Mouse (Mus musculus) heart, adult 8-10 months (tissue): Measurements from ENCODE around the gene Vnn3. TPM values are rescaled to one million over a fixed set of nuclear protein-coding genes. Genes with fewer than 3 reads are reported as not detected.

Source experiments
- DNase-seq: peaks from one replicate; pipeline ENCODE4 v3.0.0; 2022; ENCODE audit warnings: low spot score
- total RNA-seq, 4 experiments: library from RNA; stranded (reverse); gene quantifications; 2 replicates each; pipeline ENCODE4 v1.2.4; 2022

Gene Vnn3
- under 1 TPM in 3 of 4 experiments, not detected in 1; 0.12 to 0.34 (median 0.16) TPM for total RNA-seq

DNA sequence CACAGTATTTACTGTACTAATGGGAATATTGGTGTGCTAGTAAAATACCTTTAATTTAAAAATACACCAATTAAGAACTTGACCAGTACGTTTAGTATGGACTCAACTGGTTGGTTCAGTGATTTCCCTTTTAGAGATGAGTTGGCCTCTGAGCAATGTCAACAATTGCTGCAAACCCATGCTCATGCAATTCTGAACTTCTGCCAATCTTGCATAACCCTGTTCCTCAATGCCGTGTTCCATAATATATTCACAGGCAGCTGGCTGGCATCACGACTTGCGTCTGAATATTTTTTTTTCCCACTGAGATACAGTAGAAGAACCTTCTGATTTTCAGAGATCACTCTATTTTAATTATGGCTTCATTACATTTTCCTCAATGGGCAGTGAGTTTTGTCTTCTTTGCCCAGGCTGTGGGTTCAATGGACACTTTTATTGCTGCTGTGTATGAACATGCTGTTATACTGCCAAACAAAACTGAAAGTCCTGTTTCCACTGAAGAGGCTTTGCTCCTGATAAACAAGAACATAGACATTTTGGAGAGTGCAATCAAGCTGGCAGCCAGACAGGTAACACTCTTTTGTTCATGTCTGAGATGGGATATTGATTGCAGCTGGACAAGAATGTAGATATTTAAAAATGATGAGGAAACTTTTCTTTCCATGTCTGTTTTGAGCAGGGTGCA lies at the start of gene Vnn3:
TSS of gene Vnn3 (plus strand) at position 235 of the 685 bp plus-strand sequence.
- DNase-seq, result no peak

DNA sequence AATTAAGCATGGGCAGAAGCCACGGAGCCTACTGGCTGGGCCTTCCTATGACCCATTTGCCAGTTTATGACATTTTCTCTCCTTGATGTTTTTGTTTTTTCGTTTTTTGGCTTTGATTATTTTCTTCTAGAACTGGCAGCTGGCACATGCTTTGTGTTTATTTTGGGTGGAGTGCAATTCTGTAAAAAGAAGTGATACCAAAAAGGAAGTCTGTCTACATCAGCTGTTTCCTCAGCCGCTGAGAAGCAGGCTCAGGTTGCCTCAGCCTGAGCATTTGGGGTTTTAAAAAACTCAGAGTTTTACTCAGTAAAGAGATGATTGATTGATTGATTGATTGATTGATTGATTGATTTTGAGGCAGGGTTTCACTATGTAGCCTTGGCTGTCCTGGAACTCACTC lies 48.4 kb upstream of the Vnn3 start:
- DNase-seq, result no peak

DNA sequence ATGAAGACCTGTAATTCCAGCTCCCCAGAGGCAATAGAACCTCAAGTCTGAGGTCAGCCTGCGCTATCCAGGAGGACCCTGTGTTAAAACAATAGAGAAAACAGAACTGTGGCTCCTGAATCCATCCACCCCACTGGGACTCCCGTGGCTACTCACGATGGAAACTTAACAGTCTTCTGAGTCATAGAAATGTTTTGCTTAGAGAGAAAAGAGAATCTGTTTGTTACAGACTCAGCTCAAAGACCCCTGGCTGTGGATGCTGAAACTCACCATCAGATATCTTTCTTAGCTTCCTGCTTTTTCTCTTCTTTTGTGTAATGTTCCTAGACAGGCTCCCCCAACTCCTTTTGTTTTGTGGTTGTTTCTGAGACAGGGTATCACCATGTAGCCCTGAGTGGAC lies 46.6 kb upstream of the Vnn3 start:
- DNase-seq, result no peak

DNA sequence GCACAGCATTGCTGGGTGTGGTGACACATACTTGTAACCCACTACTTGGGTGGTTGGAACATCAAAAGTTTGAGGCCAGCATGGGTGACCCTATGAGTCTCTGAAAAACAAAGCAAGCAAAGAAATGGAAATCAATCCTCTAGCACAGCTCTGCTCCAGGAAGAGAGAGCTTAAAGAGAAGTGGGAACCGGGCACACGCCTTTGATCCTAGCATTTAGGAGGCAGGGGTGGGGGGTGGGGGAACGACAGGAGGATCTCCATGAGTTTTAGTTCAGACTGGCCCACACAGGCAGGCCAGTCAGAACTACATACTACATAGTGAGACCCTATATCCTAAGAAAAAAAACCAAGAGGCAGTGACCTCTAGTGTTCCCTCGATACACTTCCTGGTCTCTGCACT lies 45.1 kb upstream of the Vnn3 start:
- DNase-seq, result no peak

DNA sequence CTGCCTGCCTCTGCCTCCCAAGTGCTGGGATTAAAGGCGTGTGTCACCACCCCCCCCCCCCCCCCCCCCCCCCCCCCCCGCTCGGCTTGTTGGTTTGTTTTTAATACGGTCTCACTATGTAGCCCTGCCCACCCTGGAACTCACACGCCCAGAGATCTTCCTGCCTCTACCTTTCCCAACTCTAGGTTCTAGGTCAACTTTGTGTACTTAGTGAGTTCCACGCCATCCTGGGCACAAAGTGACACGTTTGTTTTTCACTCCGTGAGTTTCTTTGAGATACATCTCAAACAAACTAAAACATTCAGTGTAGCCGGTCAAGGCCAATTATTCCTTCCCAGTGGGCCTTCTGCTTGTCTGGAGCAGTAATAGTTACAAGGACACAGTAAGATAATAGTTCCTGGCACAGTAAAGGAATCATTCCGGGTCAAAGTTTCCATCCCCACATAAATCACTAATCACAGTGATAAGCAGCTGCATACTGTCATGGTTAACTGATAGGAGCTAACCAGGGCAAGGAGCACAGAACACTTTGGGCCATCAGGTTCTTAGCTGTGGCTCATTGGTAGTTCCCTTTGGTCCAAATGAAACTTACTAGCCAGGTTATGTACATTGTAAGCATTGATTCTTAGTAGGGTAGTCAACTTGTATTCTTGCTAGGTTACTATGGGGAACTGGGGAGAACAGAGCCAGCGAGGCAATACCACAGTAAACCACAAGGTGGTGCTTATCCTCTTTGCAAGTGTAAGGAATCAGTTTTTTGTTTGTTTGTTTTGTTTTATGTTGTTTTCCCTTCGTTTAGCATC lies 39.4 kb upstream of the Vnn3 start:
- DNase-seq, result peak; percentile 45

DNA sequence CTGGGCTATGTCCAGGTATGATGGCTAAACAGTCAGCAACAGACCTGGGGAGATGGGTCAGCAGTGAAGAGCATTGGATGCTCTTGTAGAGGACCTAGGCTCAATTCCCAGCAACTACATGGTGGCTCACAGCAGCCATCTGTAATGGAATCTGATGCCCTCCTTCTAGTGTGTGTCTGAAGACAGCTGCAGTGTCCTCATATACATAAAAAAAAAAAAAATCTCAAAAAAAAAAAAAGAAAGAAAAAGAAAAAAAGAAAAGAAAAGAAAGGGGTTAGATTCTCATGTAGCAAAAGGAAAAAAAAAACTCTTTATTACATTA lies 38.9 kb upstream of the Vnn3 start:
- DNase-seq, result no peak

DNA sequence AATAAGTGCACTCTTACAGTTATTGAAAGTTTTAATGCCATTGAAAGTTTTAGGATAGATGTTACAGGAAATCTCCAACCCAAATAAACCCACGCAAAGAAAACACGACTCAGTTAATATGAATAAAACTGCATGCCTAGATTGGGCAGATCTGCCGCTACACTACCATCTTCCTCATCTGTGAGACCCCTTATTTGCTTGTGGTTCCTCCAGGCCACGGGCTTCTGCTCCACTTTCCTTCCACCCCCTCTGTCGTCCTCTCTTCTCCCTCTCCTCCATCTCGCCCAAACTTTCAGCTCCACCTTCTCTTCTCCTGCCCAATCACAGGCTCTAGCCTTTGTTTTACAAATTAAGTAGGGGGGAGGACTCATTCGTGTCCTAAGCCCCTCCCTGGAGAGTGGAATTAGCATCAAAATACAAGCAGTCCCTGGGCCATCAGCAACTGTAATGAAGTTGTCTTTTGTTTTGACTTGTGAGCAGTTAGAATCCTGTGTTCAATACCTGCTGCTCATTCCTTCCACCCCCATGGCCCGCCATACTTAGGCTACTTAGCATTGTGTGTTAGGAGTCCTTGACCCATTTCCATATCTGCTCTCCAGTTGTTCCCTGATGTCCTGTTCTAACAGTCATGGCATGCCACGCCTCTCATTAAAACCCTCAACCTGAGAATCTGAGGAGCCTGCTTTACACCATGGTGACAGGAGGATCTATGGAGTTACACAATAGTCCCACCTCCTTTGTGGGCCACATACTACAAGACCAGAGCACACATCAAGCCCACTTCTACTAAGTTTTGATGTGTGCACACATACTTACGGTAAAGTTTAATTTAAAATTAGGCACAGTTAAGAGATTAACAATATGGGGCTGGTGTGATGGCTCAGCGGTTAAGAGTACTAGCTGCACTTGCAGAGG lies 38.2 kb upstream of the Vnn3 start:
- DNase-seq, result no peak

DNA sequence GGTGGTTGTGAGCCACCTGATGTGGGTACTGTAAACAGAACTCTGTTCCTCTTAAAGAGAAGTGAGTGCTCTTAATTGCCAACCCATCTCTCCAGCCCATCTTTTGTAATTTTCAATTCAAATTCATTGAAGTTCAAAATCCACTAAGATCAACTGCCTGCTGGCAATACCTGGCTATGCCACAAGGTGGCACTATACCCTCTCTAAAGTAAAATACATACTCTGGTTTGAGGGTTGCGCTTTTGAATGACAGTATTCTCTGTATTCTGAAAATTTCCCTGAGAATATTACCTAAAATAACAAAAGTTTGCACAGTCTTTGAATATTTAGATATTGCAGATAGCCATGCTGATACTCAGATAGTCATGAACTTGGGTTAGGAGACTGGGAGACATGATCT lies 36.1 kb upstream of the Vnn3 start:
- peak; percentile 58 for DNase-seq

DNA sequence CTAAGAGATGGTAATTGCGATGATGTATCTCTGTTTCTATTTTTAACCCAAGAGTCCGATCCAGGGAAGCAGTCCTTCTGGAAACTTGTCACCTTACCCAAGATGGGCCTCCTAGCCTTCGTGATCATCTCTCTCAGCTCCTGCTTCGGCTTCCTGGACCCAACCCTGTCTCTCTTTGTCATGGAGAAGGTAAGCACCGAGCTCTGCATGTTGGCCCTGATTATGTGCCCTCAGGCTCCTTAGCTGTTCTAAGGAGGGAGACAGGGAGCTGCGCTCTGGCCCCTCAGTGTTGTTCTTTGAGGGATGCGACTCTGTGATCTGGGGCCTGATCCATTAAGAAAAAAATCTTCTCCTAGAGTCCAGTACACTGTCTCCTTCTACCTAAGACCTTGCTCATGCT lies 35.0 kb upstream of the Vnn3 start:
- DNase-seq, result no peak

DNA sequence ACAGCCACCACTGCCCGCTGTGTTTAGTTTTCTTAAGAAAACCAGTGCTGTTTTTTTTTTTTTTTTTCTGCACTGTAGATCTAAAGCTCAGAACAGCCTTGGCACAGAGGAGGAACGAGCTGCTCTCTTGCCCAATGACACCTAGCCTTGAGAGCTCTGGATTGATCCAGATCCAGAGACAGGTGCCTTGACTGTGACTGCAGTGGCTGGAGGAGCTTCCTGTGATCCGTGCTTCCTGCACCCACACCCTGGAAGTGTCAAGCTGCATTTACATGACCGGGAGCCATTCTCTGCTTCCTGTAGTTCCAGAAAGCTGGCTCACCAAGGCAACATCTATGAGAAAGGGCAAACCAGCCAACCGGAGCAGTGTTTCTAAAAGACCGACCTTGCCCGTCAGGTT lies 24.7 kb upstream of the Vnn3 start:
- DNase-seq, result no peak

DNA sequence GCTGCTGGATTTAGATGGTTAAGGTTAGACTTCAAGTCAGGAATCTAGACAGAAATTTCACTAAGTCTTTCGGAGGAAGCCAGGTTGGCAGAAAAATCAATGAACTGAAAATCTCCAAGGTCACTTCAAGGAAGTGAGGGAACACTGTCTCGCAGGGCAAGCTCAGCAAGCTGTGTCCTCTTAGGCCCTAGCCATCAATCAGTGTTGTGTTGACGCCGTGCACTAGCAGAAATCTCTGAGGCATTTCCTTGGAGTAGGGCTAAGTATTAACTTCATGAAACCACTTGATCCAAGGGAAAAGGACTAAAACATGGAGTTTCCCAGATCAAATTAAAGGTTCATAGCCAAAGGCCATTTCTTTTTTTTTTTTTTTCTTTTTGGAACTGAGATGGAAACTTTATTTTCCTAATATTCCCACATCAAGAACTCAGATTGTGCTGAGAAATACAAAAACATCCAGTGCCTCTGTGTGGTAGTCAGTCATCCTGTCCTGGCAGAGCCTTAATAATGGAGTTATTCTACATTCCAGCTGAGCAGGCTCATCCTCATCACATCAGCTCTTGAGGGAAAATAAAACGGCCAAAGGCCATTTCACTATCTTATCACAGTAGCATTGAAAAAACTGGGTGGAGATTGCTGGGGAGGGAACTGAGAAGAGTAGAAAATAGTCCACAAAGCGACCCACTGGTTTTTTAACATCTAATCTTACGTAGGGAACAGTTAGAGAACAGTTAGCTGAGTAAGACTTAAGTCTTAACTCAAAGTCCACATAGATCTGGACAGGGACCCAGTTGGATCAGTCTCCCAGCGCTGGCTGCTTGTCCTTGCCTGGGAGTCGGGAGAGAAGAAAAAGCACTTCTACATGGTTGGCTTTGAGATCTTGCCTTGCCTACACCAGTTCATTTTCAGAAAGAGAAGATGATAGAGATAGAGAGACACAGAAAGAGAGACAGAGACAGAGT lies 15.0 kb upstream of the Vnn3 start:
- no peak for DNase-seq

DNA sequence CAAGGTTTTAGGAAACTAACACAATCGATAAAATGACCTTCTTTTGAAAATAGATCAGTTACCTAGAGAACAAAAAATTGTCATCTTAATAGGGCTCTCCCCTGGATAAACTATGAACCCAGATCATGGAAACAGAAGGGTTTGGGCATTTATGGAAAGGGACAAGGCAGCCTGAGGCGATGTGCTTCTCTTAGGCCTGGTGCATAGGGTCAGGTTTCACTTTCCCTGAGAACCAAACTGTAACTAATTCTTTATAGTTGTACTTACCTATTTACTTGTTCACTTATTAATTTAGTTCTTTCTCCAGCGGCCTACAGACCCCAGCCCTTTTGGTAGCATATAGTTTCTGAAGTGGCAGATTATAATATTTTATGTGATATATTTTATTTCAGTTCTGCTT lies 14.1 kb upstream of the Vnn3 start:
- DNase-seq, result no peak

DNA sequence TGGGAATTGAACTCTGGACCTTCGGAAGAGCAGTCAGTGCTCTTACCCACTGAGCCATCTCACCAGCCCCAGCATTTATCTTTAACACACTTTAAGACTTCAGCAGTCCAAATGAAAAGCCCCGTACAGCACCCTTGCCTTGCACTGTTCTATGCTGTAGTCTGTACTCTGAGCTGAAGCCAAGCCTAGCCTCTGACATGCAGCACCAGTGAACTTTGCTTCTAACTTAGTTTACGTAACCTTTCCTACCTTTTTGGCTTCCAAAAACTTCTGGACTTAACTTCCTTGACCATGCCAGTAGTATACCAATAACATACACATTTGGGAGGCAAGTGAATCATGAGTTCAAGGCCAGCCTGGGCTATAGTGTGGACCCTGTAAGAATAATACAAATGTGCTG lies 12.4 kb upstream of the Vnn3 start:
- DNase-seq, result no peak

DNA sequence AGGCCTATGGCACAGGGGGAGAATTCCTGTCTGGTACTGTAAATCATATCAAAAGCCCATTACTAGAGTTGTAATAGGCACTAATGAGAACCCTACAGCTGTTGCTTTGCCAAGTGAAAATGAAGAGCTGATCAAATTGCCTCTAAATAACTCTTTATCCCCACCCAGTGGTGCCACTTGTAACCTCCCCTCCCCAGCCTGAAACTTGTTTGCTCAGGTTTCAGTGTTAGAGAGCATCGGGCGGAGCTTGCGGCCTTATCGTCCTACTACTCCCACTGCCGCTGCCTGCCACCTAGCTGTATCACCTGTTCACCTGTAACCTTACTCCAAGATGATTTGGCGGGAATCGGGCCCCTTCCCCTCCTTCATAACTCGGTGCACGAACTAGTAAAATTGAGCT lies 11.9 kb upstream of the Vnn3 start:
- DNase-seq, result no peak

DNA sequence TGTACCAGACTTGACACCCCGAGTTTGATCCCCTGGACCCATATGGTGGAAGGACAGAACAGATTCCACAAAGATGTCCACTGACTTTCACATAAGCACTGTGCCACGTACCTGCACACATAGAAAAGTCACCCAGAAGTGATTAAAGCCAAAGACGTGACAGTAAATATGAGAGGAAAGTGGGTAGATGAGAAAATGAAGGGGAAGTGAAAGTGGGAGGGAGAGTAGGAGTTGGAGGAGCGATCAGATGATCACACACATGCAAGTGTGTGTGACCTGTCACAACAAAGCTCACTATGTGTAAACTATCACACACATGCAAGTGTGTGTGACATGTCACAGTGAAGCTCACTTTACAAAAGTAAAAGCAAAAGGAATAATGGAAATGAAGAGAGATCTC lies 10.8 kb upstream of the Vnn3 start:
- no peak for DNase-seq

DNA sequence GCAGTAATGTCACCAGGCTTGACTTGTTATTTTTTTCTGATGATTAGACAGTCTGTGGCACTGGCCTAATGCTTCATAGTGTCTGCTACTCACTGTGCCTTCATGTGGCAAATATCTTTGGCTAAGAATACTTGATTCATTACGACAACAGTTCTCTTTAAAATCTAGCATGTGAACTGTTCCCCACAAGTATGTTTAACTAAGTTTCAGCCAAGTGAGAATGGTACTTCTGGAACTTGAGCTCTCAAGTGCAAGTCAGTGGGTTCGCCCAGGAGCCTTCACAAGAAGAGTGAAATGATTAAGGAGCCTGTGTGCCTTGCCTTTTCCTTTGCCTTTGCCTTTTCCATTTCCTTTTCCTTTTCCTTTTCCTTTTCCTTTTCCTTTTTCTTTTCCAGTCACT lies 834 bp downstream of the Vnn3 start:
- DNase-seq, result no peak

DNA sequence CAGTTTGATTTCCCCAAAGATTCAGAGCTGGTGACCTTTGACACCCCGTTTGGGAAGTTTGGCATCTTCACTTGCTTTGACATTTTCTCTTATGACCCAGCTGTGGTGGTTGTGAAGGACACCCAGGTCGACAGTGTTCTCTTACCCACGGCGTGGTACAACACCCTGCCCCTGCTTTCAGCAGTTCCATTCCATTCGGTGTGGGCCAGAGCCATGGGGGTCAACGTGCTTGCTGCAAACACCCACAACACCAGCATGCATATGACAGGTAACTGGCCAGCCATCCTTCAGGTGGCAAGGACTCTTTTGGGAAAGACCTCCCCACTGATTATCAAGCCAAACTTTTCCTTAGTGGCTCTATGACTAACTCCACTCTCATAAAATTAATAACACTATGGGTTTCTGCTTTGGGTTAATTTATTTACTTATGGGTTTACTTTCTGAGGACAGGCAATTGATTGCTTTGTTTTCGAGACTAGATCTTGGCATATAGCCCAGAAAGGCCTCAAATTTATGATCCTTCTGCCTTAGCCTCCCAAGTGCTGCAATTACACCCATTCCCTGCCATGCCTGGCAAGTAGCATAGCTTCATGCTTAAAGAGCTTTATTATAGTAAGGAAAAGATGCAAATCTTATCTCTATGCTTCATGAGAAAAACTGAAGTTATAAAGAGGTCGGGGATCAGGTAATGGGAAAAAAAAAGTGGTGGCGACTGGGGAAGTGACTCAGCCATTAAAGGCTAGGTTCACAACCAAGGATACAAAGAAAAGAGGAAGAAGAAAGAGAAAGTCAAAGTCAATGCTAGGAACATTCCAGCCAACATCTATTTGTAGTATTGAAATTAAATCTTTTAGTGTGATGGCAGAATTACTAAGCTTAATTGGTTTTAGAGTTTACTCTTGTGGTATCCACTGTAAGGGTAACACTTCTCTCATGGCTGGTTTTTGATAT lies 13.4 kb downstream of the Vnn3 start:
- no peak for DNase-seq

DNA sequence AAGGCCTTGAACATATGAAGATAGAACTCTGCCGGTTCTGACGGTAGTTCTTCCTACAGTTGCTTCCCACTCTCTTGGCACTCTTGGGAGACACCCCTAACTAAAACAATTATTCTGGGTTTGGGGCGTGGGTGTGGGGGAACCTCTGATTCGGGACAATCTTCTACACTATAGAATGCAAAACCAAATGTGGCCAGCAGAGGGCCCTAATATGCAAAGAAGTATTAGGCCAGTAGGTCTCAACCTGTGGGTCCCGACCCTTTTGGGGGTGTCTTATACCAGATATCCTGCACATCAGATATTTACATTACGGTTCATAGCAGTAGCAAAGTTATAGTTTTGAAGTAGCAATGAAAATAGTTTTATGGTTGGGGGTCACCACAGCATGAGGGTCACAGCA lies 29.4 kb downstream of the Vnn3 start:
- DNase-seq, result no peak

DNA sequence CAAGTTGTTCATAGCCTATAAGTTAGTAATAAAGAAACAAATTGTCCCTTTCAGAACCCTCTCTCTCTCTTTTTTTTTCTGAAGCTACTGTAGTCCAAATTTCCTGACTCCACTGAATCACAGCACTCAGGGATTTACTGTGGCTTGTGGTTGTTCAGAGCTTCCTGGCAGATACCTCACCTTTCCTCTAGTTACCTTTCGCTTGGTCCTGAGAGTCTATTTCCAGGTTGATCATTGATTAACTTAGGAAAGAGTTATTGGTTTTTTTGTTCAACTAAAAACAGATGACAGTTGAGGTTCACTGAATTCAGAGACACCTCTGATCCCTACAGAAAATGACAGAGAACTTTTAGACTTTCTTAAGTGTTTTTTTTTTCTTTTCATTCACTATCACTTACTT lies 33.6 kb downstream of the Vnn3 start:
- DNase-seq, result no peak

DNA sequence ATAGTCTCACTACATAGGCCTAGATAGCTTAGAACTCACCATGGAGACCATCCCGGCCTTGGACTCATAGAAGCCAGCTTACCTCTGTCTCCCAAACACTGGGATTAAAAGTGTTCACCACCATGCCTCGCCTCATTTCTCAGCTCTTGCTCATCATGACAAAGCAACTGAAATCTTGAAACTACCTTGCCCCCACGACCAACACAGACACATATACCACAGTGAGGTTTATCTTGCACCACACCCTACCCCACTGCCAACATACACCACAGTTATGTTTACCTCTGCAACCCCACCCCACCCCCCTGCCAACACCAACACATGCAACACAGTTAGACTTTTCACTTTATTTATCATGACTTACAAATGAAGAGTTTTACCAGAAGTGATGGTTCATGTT lies 34.8 kb downstream of the Vnn3 start:
- no peak for DNase-seq
